Mouse (Mus musculus) kidney, postnatal 0 days (tissue): ENCODE data around the gene Olfr686. TPM values are rescaled to one million over a fixed set of nuclear protein-coding genes. Genes with fewer than 3 reads are reported as not detected.

Experiments
- ATAC-seq: fragments of 200-750 bp; cut with Nextera tagmentation; replicated peaks from 2 replicates; pipeline ENCODE4 v1.8.0; 2017; ENCODE audit warnings: low read depth, moderate number of reproducible peaks, moderate TSS enrichment, moderate library complexity; ENCODE audit not compliant: low FRiP score
- DNase-seq: peaks from one replicate; pipeline ENCODE4 v3.0.0-alpha.2; 2016; ENCODE audit warnings: low spot score
- H3K27ac ChIP-seq: fragments of 300-500 bp; sonication (generic); 2 replicates; pipeline ENCODE4 v1.5.1; 2014; ENCODE audit warnings: mild to moderate bottlenecking
- H3K27me3 ChIP-seq: fragments of 300-500 bp; sonication (generic); 2 replicates; pipeline ENCODE4 v1.6.1; 2014; ENCODE audit warnings: low read length, mixed read lengths; ENCODE audit not compliant: insufficient read depth
- H3K36me3 ChIP-seq: fragments of 300-500 bp; sonication (generic); 2 replicates; pipeline ENCODE4 v1.6.1; 2014; ENCODE audit warnings: low read length, mixed read lengths; ENCODE audit not compliant: insufficient read depth
- H3K4me1 ChIP-seq: fragments of 300-500 bp; sonication (generic); replicated peaks from 2 replicates; pipeline ENCODE4 v1.6.1; 2014; ENCODE audit warnings: antibody characterized with exemption, low read length, mixed read lengths; ENCODE audit not compliant: insufficient read depth
- H3K4me2 ChIP-seq: fragments of 300-500 bp; sonication (generic); 2 replicates; pipeline ENCODE4 v1.6.1; 2014; ENCODE audit warnings: mild to moderate bottlenecking, low read length, moderate library complexity, mixed read lengths
- H3K4me3 ChIP-seq: fragments of 300-500 bp; sonication (generic); replicated peaks from 2 replicates; pipeline ENCODE4 v1.5.1; 2014; ENCODE audit warnings: low read depth, low read length
- H3K9ac ChIP-seq: fragments of 300-500 bp; sonication (generic); 2 replicates; pipeline ENCODE4 v1.6.1; 2014; ENCODE audit warnings: low read depth, low read length
- H3K9me3 ChIP-seq: fragments of 300-500 bp; sonication (generic); replicated peaks from 2 replicates; pipeline ENCODE4 v1.6.1; 2016; ENCODE audit warnings: low read length, inconsistent platforms, mixed read lengths
- CTCF ChIP-seq: IDR thresholded peaks from 2 replicates; pipeline ENCODE4 v1.5.1; 2016; ENCODE audit warnings: antibody characterized with exemption, low read depth, mild to moderate bottlenecking, moderate library complexity
- WGBS: fragments of 180-500 bp; shearing (Covaris S2); extraction: QIAGEN DNeasy Blood & Tissue Kit; methylation state at CpG from one replicate; pipeline ENCODE4 v1.1.7; 2014; 5-methylcytosine and 5-hydroxymethylcytosine counted together
- polyA plus RNA-seq: library from polyadenylated mRNA; unstranded; fragments of >200 nt; fragmentation: Nextera tagmentation; extraction: Ambion mirVana; gene quantifications from 2 replicates; pipeline ENCODE4 v1.2.1, GENCODE M21; 2015

The Olfr686 gene
- polyA plus RNA-seq, 1 experiment from 2014 or later = not detected

DNA sequence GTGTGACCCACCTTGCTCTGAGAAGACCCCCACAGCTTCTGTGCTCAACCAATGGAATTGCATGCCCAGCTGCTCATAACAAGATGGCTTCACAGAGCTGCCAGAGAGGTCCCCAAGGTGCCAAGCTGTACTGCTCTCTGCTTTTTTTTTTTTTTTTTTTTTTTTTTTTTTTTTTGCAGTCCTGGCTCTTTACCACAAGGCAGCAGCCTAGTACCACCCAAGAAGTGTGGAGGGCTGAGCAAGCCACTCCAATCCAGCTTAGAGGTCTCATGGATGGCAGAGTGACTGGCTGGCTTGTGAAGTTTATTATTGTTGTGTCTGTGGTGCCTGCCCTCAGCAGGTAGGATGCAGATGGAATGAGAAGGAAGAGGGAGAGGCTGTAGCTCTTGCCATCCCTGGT, 18.8 kb upstream of the Olfr686 start:
- H3K27ac ChIP-seq = no peak overlapping the region
- no peak overlapping the region for H3K4me3 ChIP-seq
- TF ChIP-seq CTCF = 0 out of 2 replicates have a peak, but pooled peaks have one; percentile 18
- ATAC-seq = no peak
- no peak overlapping the region for H3K4me2 ChIP-seq
- H3K9me3 ChIP-seq = no peaks in the 10 kb centered on the region
- H3K4me1 ChIP-seq = no peaks in the 10 kb centered on the region
- H3K36me3 ChIP-seq = no peaks in the 10 kb centered on the region
- H3K27me3 ChIP-seq = no peaks in the 10 kb centered on the region
- DNase-seq = no peak
- no peak overlapping the region for H3K9ac ChIP-seq

DNA sequence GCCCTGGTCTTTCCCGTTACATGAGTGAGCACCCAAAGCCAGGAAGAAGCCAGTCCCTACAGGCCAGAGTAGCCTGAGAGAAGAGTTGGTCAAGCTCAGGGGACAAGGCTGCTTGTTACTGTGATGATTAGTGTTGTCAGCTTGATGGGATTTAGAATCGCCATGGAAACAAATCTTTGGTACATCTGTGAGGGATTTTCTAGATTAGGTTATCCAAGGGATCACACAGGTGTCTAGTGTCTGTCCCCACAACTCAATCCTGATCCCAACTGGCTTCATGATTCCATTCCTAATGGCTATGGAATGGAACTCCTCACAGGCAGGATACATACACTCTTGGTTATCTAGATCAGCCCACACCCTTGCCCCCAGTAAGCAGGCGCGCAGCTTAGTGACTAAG, 11.0 kb upstream of the Olfr686 start:
- no peak overlapping the region for H3K4me2 ChIP-seq
- DNase-seq (no peak), ATAC-seq (no peak)
- H3K36me3 ChIP-seq = no peaks in the 10 kb centered on the region
- H3K4me3 ChIP-seq = no peak overlapping the region
- no peak overlapping the region for H3K27ac ChIP-seq
- H3K9me3 ChIP-seq = no peaks in the 10 kb centered on the region
- H3K9ac ChIP-seq = no peak overlapping the region
- no peak for TF ChIP-seq CTCF
- no peaks in the 10 kb centered on the region for H3K27me3 ChIP-seq
- no peaks in the 10 kb centered on the region for H3K4me1 ChIP-seq
- 83% methylated on average over 4 of the region's 4 CpGs for WGBS

DNA sequence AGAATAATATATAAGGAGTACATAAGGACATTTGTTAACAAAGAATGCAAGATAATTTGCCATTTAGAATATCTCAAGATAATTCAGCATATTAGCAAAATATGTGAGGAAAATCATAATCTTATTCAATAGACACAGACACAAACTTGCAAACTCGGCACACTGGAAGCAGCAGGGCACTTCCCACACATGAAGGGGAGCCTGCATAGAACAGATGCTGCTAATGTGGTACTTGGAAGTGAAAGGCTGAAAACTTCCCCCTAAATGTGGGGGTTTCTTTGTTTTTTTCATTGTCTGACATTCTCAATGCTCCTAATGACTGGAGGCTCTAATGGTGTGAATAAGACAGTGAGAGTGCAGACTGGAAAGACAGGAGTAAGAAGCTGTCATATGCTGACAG, 7.5 kb upstream of the Olfr686 start:
- Histone ChIP-seq H3K4me2 (no peak overlapping the region), H3K36me3 (no peaks in the 10 kb centered on the region), H3K27ac (no peak overlapping the region), H3K4me1 (no peaks in the 10 kb centered on the region), H3K4me3 (no peak overlapping the region), H3K27me3 (no peaks in the 10 kb centered on the region), H3K9ac (no peak overlapping the region), H3K9me3 (no peaks in the 10 kb centered on the region)
- no peak for TF ChIP-seq CTCF
- ATAC-seq (no peak), DNase-seq (no peak)
- 52% methylated on average over 1 of the region's 1 CpGs for WGBS

DNA sequence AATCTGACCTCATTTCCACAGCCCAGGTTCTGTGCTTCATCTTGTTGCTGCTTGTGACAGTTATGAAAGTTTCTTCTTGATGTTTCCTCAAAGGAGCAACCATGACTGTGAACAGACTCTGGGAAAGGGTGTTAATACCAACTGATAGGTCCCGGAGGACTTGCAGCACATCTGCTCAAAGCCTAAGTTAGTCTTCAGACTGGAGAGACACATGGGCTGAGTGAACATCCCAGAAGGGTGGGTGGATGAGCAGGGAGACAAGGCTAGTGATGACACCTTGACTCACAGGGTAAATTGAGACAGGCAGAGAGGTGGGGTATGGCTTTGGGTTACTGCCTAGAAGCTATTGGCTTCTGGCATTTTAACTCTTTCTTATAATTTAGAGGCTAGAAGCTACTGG, 21.4 kb downstream of the Olfr686 start, which contains the start of gene Olfr685:
TSS of gene Olfr685 (minus strand) at position 101 of the 400 bp plus-strand sequence.
- 76% methylated on average over 1 of the region's 1 CpGs for WGBS
- Histone ChIP-seq H3K36me3 (no peaks in the 10 kb centered on the region), H3K27ac (no peak within 1 kb of the TSS), H3K9ac (no peak within 1 kb of the TSS), H3K27me3 (no peaks in the 10 kb centered on the region), H3K9me3 (no peaks in the 10 kb centered on the region), H3K4me2 (no peak within 1 kb of the TSS), H3K4me1 (no peaks in the 10 kb centered on the region), H3K4me3 (no peak within 1 kb of the TSS)
- no peak for ATAC-seq
- TF ChIP-seq CTCF = no peak
- DNase-seq = no peak

DNA sequence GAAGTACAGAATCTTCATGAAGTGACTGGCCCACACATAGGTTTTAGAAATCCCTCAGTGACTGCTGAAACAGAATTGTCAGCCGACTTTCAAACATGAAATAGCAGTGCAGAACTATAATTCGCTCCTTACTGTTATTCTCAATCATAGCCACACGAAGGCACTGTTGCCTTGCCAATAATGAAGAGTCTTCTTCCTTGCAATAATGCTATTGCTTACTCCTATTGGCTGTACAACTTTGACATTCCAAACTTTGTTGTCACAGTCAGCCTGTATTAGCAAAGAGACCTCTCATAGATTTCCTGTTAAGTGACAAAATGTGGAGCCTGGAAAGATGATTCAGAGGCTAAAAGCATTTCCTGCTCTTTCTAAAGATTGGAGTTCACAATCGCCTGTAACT, 36.5 kb downstream of the Olfr686 start:
- WGBS = 52% methylated on average over 4 of the region's 4 CpGs
- Histone ChIP-seq H3K27me3 (no peaks in the 10 kb centered on the region), H3K27ac (no peak overlapping the region), H3K4me3 (no peak overlapping the region), H3K4me1 (no peaks in the 10 kb centered on the region), H3K4me2 (no peak overlapping the region), H3K9ac (no peak overlapping the region), H3K36me3 (no peaks in the 10 kb centered on the region), H3K9me3 (no peaks in the 10 kb centered on the region)
- DNase-seq = peak; percentile 48
- no peak for ATAC-seq
- peak; percentile 68 for TF ChIP-seq CTCF

DNA sequence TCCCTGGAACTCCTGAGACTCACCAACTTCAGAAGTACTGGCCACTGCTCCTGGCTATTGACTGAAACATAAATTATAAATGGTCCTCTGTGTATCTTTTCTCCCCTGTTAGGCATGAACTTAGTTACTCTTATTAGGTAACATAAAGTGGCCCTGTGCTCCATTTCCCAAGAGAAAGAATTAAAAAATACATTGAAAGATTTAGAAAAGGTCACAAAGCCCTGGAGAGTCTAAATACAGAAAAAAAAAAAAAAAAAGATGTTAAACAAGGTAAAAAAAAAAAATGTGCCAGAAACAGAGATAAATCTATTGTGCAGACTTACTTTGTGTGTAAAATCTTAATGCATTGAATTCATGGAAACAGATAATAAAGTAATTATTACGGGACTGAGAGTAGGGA, 43.7 kb downstream of the Olfr686 start, which contains the start of gene Olfr684:
TSS of gene Olfr684 (minus strand) at position 101 of the 400 bp plus-strand sequence.
- Histone ChIP-seq H3K9me3 (no peaks in the 10 kb centered on the region), H3K4me3 (no peak within 1 kb of the TSS), H3K27me3 (no peaks in the 10 kb centered on the region), H3K4me2 (no peak within 1 kb of the TSS), H3K9ac (no peak within 1 kb of the TSS), H3K4me1 (no peaks in the 10 kb centered on the region), H3K27ac (no peak within 1 kb of the TSS), H3K36me3 (no peaks in the 10 kb centered on the region)
- no peak for DNase-seq
- ATAC-seq = no peak
- WGBS = 74% methylated on average over 1 of the region's 1 CpGs
- TF ChIP-seq CTCF = no peak

Other genes starting within 250 kb of the Olfr686 start
- not detected in 2 replicates for gene Olfr670, start 244.9 kb downstream of the Olfr686 start, polyA plus RNA-seq
- not detected in 2 replicates for gene Olfr671, start 228.4 kb downstream of the Olfr686 start, polyA plus RNA-seq
- not detected in 2 replicates for gene Olfr672, start 205.5 kb downstream of the Olfr686 start, polyA plus RNA-seq
- not detected in 2 replicates for gene Olfr675, start 179.0 kb downstream of the Olfr686 start, polyA plus RNA-seq
- gene Olfr676, start 174.8 kb downstream of the Olfr686 start, polyA plus RNA-seq = not detected in 2 replicates
- not detected in 2 replicates for gene Olfr677, start 156.1 kb downstream of the Olfr686 start, polyA plus RNA-seq
- gene Olfr678, start 143.0 kb downstream of the Olfr686 start, polyA plus RNA-seq = not detected in 2 replicates
- not detected in 2 replicates for gene Olfr679, start 126.3 kb downstream of the Olfr686 start, polyA plus RNA-seq
- gene Olfr680-ps1, start 114.7 kb downstream of the Olfr686 start, polyA plus RNA-seq = not detected in 2 replicates
- not detected in 2 replicates for gene Olfr681, start 90.6 kb downstream of the Olfr686 start, polyA plus RNA-seq
- not detected in 2 replicates for gene Olfr683, start 60.5 kb downstream of the Olfr686 start, polyA plus RNA-seq
- not detected in 2 replicates for gene Olfr684, start 43.8 kb downstream of the Olfr686 start, polyA plus RNA-seq
- not detected in 2 replicates for gene Olfr685, start 21.5 kb downstream of the Olfr686 start, polyA plus RNA-seq
- not detected in 2 replicates for gene Olfr688, start 80.6 kb upstream of the Olfr686 start, polyA plus RNA-seq
- not detected in 2 replicates for gene Olfr689, start 103.7 kb upstream of the Olfr686 start, polyA plus RNA-seq
- gene Olfr690, start 126.6 kb upstream of the Olfr686 start, polyA plus RNA-seq = not detected in 2 replicates
- not detected in 2 replicates for gene Olfr691, start 134.8 kb upstream of the Olfr686 start, polyA plus RNA-seq
- not detected in 2 replicates for gene Olfr692, start 160.7 kb upstream of the Olfr686 start, polyA plus RNA-seq
- gene Gm5901, start 167.6 kb upstream of the Olfr686 start, polyA plus RNA-seq = not detected in 2 replicates
- gene Fam160a2, start 192.6 kb upstream of the Olfr686 start, polyA plus RNA-seq = 28.0 and 33.2 TPM in 2 replicates
- 0.05 TPM in 1 of 2 replicates, not detected in the other for gene Cnga4, start 197.1 kb upstream of the Olfr686 start, polyA plus RNA-seq
- gene Cckbr, start 218.2 kb upstream of the Olfr686 start, polyA plus RNA-seq = 0.59 and 0.62 TPM in 2 replicates